ENCODE assay signal across 15 mouse cellular contexts in the genomic region with DNA sequence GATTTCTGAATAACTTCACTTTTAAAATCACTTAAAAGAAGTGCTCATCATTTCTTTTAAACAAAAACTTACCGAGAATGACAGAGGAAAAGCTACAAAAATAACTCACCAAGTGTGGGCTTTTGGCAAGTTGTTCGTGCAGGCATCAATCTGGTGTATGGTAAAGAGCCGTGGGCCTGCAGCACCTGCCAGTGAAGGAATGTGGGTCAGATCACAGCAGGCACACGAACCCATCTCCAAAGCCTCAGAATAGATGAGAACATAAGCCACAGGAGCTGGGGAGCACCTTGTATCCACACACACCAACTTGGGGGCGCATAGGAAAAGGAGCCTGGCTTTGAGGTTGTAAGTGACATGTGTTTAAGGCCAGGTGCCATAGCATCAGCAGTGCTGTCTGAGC. TPM values are rescaled to one million over a fixed set of nuclear protein-coding genes. Genes with fewer than 3 reads are reported as not detected.
DNase-seq lines count a peak whose midpoint lies in the region; ATAC-seq and TF ChIP-seq lines count a peak whose summit lies in the region.
"Had no signal": no experiment of that assay in that cellular context is flagged by ENCODE, and none has a peak within 500 bp of the region (broad histone marks: within the 10 kb centered on the region; RNA-seq: fewer than 3 reads in every experiment).

No protein-coding gene starts in this region.

- peaks cover 52% of the 10 kb centered on the region for H3K4me1 ChIP-seq in cerebellum, adult 2 months (ENCODE audit: control insufficient read depth, insufficient read depth, low read length)
- peaks cover 31% of the 10 kb centered on the region for H3K4me1 ChIP-seq in heart, embryonic 12.5 days (replicated peaks)
- H3K4me1 ChIP-seq in intestine, embryonic 15.5 days (replicated peaks): no peaks in the 10 kb centered on the region; the same call in 1 of the 2 replicates

- no peaks in the 10 kb centered on the region for H3K27me3 ChIP-seq in cerebellum, adult 2 months (ENCODE audit: control insufficient read depth, insufficient read depth, low read length)
- H3K27me3 ChIP-seq in heart, embryonic 12.5 days (replicated peaks): no peaks in the 10 kb centered on the region
- no peaks in the 10 kb centered on the region for H3K27me3 ChIP-seq in intestine, embryonic 15.5 days (replicated peaks)

- no peak for ATAC-seq in erythroid progenitor cell, adult 5-6 weeks (replicated peaks; ENCODE audit: low FRiP score, poor library complexity, severe bottlenecking)
- no peak for ATAC-seq in heart, embryonic 12.5 days (ENCODE audit: insufficient number of reproducible peaks, low FRiP score)
- ATAC-seq in intestine, embryonic 15.5 days: no peak

- H3K4me2 ChIP-seq in heart, embryonic 12.5 days: no peak overlapping the region
- H3K4me2 ChIP-seq in intestine, embryonic 15.5 days (replicated peaks): no peak overlapping the region
- H3K4me2 ChIP-seq: hindbrain, embryonic 14.5 days; midbrain, embryonic 11.5 days had no signal

- TF ChIP-seq CTCF in cerebellum, adult 2 months (IDR thresholded peaks at IDR 0.05; ENCODE audit: borderline replicate concordance, insufficient read depth, low read depth, low read length): no peak

- H3K36me3 ChIP-seq in heart, embryonic 12.5 days: peaks cover 59% of the 10 kb centered on the region
- peaks cover 17% of the 10 kb centered on the region; the same call in 1 of the 2 replicates for H3K36me3 ChIP-seq in intestine, embryonic 15.5 days

- H3K9ac ChIP-seq in heart, embryonic 12.5 days: no peak overlapping the region
- H3K9ac ChIP-seq in intestine, embryonic 15.5 days: no peak overlapping the region
- H3K9ac ChIP-seq: hindbrain, embryonic 14.5 days had no signal

- DNase-seq in frontal cortex, postnatal 36 days (ENCODE audit: low spot score in 2 of 2): peak; percentile 59 to 84
- no peak for DNase-seq in frontal cortex, postnatal 25 days (ENCODE audit: low spot score in 2 of 2)
- peak; percentile 91 to 98 for DNase-seq in cerebellum, adult 2 months
- peak; percentile 51 to 59 for DNase-seq in layer of hippocampus, adult 8-10 months (ENCODE audit: low spot score in 2 of 2)
- peak; percentile 38 to 53 for DNase-seq in right cerebral cortex, postnatal 10 days (ENCODE audit: low spot score in 2 of 2)
- DNase-seq: adrenal gland, postnatal 36 days; B cell, adult 2 months; gastrocnemius, postnatal 14 days; kidney, adult 8-10 months; thymus, postnatal 14 days had no signal

- no peak overlapping the region for H3K4me3 ChIP-seq in cerebellum, adult 2 months (replicated peaks; ENCODE audit: insufficient read depth, low read depth, low read length)
- H3K4me3 ChIP-seq in heart, embryonic 12.5 days: no peak overlapping the region
- no peak overlapping the region for H3K4me3 ChIP-seq in intestine, embryonic 15.5 days (replicated peaks)

- TF ChIP-seq POLR2A in cerebellum, adult 2 months (IDR thresholded peaks at IDR 0.05; ENCODE audit: borderline replicate concordance, insufficient read depth, low read length): no peak

- 7% methylated on average over 5 of the region's 5 CpGs for WGBS in cerebellum, adult 2 months
- 83% methylated on average over 5 of the region's 5 CpGs for WGBS in heart, embryonic 12.5 days
- WGBS in intestine, embryonic 15.5 days: 88% methylated on average over 5 of the region's 5 CpGs

- peak overlapping the region; percentile 98 for H3K27ac ChIP-seq in cerebellum, adult 2 months (ENCODE audit: insufficient read depth, low read length)
- H3K27ac ChIP-seq in heart, embryonic 12.5 days (ENCODE audit: poor library complexity, severe bottlenecking): no peak overlapping the region
- no peak overlapping the region for H3K27ac ChIP-seq in intestine, embryonic 15.5 days
- H3K27ac ChIP-seq: hindbrain, embryonic 14.5 days had no signal

- no peaks in the 10 kb centered on the region for H3K9me3 ChIP-seq in heart, embryonic 12.5 days (replicated peaks)
- H3K9me3 ChIP-seq in intestine, embryonic 15.5 days: no peaks in the 10 kb centered on the region

RNA-seq across cellular contexts. Expression of gene Cep95, which starts 33.9 kb away (rescaled TPM):
- 31.8 and 37.1 TPM in 2 replicates for polyA plus RNA-seq in cerebellum, adult 2 months (2012; rRNA removed)
- 10 to 100 TPM in 3 of 4 experiments, 1 to 10 TPM in 1; 9.1 to 15.6 (median 13.8) TPM for total RNA-seq in layer of hippocampus, adult 8-10 months (2022)
- 60.8 and 66.3 TPM in 2 replicates for total RNA-seq in erythroid progenitor cell, adult 5-6 weeks (2015; ENCODE audit: low replicate concordance)
- total RNA-seq in erythroid progenitor cell, adult 5-6 weeks (2017; ENCODE audit: low replicate concordance): 39.8 and 61.5 TPM in 2 replicates
- 14.9 and 16.2 TPM in 2 replicates for polyA plus RNA-seq in heart, embryonic 12.5 days (2016; fragmentation: Nextera tagmentation; extraction: Ambion mirVana)
- 14.6 and 16.3 TPM in 2 replicates for polyA plus RNA-seq in intestine, embryonic 15.5 days (2015; fragmentation: Nextera tagmentation; extraction: Ambion mirVana)

RNA-seq across cellular contexts. Expression of gene Ddx5, which starts 33.9 kb away (rescaled TPM):
- polyA plus RNA-seq in cerebellum, adult 2 months (2012; rRNA removed): 676 and 721 TPM in 2 replicates
- 100 to 1,000 TPM; 697 to 742 (median 710) TPM for total RNA-seq in layer of hippocampus, adult 8-10 months (2022)
- total RNA-seq in erythroid progenitor cell, adult 5-6 weeks (2015; ENCODE audit: low replicate concordance): 493 and 595 TPM in 2 replicates
- 692 and 836 TPM in 2 replicates for total RNA-seq in erythroid progenitor cell, adult 5-6 weeks (2017; ENCODE audit: low replicate concordance)
- polyA plus RNA-seq in heart, embryonic 12.5 days (2016; fragmentation: Nextera tagmentation; extraction: Ambion mirVana): 243 and 248 TPM in 2 replicates
- 257 and 283 TPM in 2 replicates for polyA plus RNA-seq in intestine, embryonic 15.5 days (2015; fragmentation: Nextera tagmentation; extraction: Ambion mirVana)

RNA-seq across cellular contexts. Expression of gene Polg2, which starts 43.6 kb away (rescaled TPM):
- polyA plus RNA-seq in cerebellum, adult 2 months (2012; rRNA removed): 11.7 and 12.7 TPM in 2 replicates
- 1 to 10 TPM; 3.4 to 5.6 (median 3.7) TPM for total RNA-seq in layer of hippocampus, adult 8-10 months (2022)
- 3.2 and 4.6 TPM in 2 replicates for total RNA-seq in erythroid progenitor cell, adult 5-6 weeks (2015; ENCODE audit: low replicate concordance)
- 1.4 and 3.9 TPM in 2 replicates for total RNA-seq in erythroid progenitor cell, adult 5-6 weeks (2017; ENCODE audit: low replicate concordance)
- 6.9 and 7.6 TPM in 2 replicates for polyA plus RNA-seq in heart, embryonic 12.5 days (2016; fragmentation: Nextera tagmentation; extraction: Ambion mirVana)
- polyA plus RNA-seq in intestine, embryonic 15.5 days (2015; fragmentation: Nextera tagmentation; extraction: Ambion mirVana): 11.7 and 11.9 TPM in 2 replicates

Comparison
In these comparisons a context has a peak if more than half of its experiments do, and no peak if none do; other contexts are left out.
1. DNase-seq: peak in frontal cortex, postnatal 36 days (2 of 2), cerebellum, adult 2 months (2 of 2), layer of hippocampus, adult 8-10 months (2 of 2) and right cerebral cortex, postnatal 10 days (2 of 2); none in frontal cortex, postnatal 25 days (0 of 2).